Mouse (Mus musculus) G1E-ER4 (cell line): Measurements from ENCODE around the gene Gm28360. TPM values are rescaled to one million over a fixed set of nuclear protein-coding genes. Genes with fewer than 3 reads are reported as not detected.
"Not testable (repeated sequence)": the region's sequence is repeated elsewhere in the genome, so short reads cannot be mapped to it uniquely, and the experiment has no call there.

Experiments used
- GATA1 ChIP-seq: IDR thresholded peaks from one replicate; pipeline ENCODE4 v1.8.0; 2012; ENCODE audit warnings: low read length, inconsistent platforms
- polyA plus RNA-seq: library from polyadenylated mRNA; stranded (reverse); fragments of >175 nt; gene quantifications from 2 replicates; pipeline ENCODE4 v1.2.3, GENCODE M21; 2012

Gene Gm28360
- not detected in 2 replicates for polyA plus RNA-seq

GRCm38 (mm10) chr1:117829781-117830180 is at the start of gene Gm28360:
Gm28360 (plus strand) TSS chr1:117830081.
- not testable (repeated sequence) for TF ChIP-seq GATA1

- TF ChIP-seq GATA1, result not testable (repeated sequence)
These were observed 49.0 kb upstream of the Gm28360 start, which contains the start of gene B020011L13Rik for GRCm38 (mm10) chr1:117780833-117781232. B020011L13Rik (plus strand) TSS chr1:117781133.

Other genes starting within 250 kb of the Gm28360 start
- not detected in 2 replicates for gene Gm28363, start 132.9 kb upstream of the Gm28360 start, polyA plus RNA-seq
- gene B020011L13Rik, start 48.9 kb upstream of the Gm28360 start, polyA plus RNA-seq, result not detected in 2 replicates
- gene Gm28168, start 97.9 kb downstream of the Gm28360 start, polyA plus RNA-seq, result not detected in 2 replicates
- gene Gm7145, start 135.9 kb downstream of the Gm28360 start, polyA plus RNA-seq, result not detected in 2 replicates